Mouse (Mus musculus) hematopoietic multipotent progenitor cell, adult 10-12 weeks (in vitro differentiated cells): ENCODE measurements around the gene Pcgf1. TPM values are rescaled to one million over a fixed set of nuclear protein-coding genes. Genes with fewer than 3 reads are reported as not detected.

Source experiments
- polyA plus RNA-seq: library from polyadenylated mRNA; stranded (reverse); fragments of >175 nt; gene quantifications from 2 replicates; pipeline ENCODE4 v1.2.3, GENCODE M21; 2012; ENCODE audit warnings: low replicate concordance

The Pcgf1 gene
- 7.9 and 13.4 TPM in 2 replicates for polyA plus RNA-seq

GRCm38 (mm10) chr6:83077630-83078323 is at the start of gene Pcgf1:
Gene Pcgf1 (plus strand): TSS chr6:83077869.

GRCm38 (mm10) chr6:83033249-83034185 is 44.2 kb upstream of the Pcgf1 start, which contains the start of the genes Dok1 and Loxl3:
Gene Dok1 (minus strand): TSS chr6:83033471.
Gene Loxl3 (plus strand): TSS chr6:83034173.

GRCm38 (mm10) chr6:83054074-83054851 is 23.4 kb upstream of the Pcgf1 start, which contains the start of gene Aup1:
Gene Aup1 (plus strand): TSS chr6:83054521.

GRCm38 (mm10) chr6:83054871-83055431 is 22.7 kb upstream of the Pcgf1 start, which contains the start of gene Htra2:
Gene Htra2 (minus strand): TSS chr6:83055273.

GRCm38 (mm10) chr6:83057790-83058189 is 19.9 kb upstream of the Pcgf1 start, which contains the start of gene Dqx1:
Gene Dqx1 (plus strand): TSS chr6:83057844.

GRCm38 (mm10) chr6:83070247-83070310 is 7.6 kb upstream of the Pcgf1 start, which contains the start of gene Tlx2:
Gene Tlx2 (minus strand): TSS chr6:83070293.

GRCm38 (mm10) chr6:83086121-83087035 is 8.7 kb downstream of the Pcgf1 start, which contains the start of gene Lbx2:
Gene Lbx2 (plus strand): TSS chr6:83086367.

GRCm38 (mm10) chr6:83101316-83101687 is 23.6 kb downstream of the Pcgf1 start, which contains the start of the genes Ccdc142 and Gm42688:
Gene Ccdc142 (plus strand): TSS chr6:83101601.
Gene Gm42688 (plus strand): TSS chr6:83101617.

GRCm38 (mm10) chr6:83108762-83109668 is 31.3 kb downstream of the Pcgf1 start, which contains the start of gene Mrpl53:
Gene Mrpl53 (plus strand): TSS chr6:83109040.

GRCm38 (mm10) chr6:83115011-83115671 is 37.5 kb downstream of the Pcgf1 start, which contains the start of gene Mogs:
Gene Mogs (plus strand): TSS chr6:83115496.

GRCm38 (mm10) chr6:83120930-83121862 is 43.5 kb downstream of the Pcgf1 start, which contains the start of gene Wbp1:
Gene Wbp1 (minus strand): TSS chr6:83121559.

GRCm38 (mm10) chr6:83125331-83125730 is 47.7 kb downstream of the Pcgf1 start, which contains the start of gene Ino80b:
Gene Ino80b (minus strand): TSS chr6:83125431.

Other genes with a start within 250 kb of the Pcgf1 start
- gene Sema4f, start 138.1 kb upstream of the Pcgf1 start, polyA plus RNA-seq, result 5.5 and 9.5 TPM in 2 replicates
- gene M1ap, start 131.0 kb upstream of the Pcgf1 start, polyA plus RNA-seq, result 2.0 and 5.3 TPM in 2 replicates
- gene Dok1, start 44.4 kb upstream of the Pcgf1 start, polyA plus RNA-seq, result 102 and 131 TPM in 2 replicates
- gene Loxl3, start 43.7 kb upstream of the Pcgf1 start, polyA plus RNA-seq, result 0.51 and 1.7 TPM in 2 replicates
- 1,215 and 2,402 TPM in 2 replicates for gene Aup1, start 23.3 kb upstream of the Pcgf1 start, polyA plus RNA-seq
- gene Htra2, start 22.6 kb upstream of the Pcgf1 start, polyA plus RNA-seq, result 35.3 and 41.7 TPM in 2 replicates
- 0.97 and 1.3 TPM in 2 replicates for gene Dqx1, start 20.0 kb upstream of the Pcgf1 start, polyA plus RNA-seq
- 0.25 TPM in 1 of 2 replicates, not detected in the other for gene Tlx2, start 7.6 kb upstream of the Pcgf1 start, polyA plus RNA-seq
- 0.28 and 0.51 TPM in 2 replicates for gene Lbx2, start 8.5 kb downstream of the Pcgf1 start, polyA plus RNA-seq
- gene Ccdc142, start 23.7 kb downstream of the Pcgf1 start, polyA plus RNA-seq, result 12.7 and 12.8 TPM in 2 replicates
- 3.6 and 7.5 TPM in 2 replicates for gene Gm42688, start 23.7 kb downstream of the Pcgf1 start, polyA plus RNA-seq
- 22.8 and 39.1 TPM in 2 replicates for gene Mrpl53, start 31.2 kb downstream of the Pcgf1 start, polyA plus RNA-seq
- 89.6 and 121 TPM in 2 replicates for gene Mogs, start 37.6 kb downstream of the Pcgf1 start, polyA plus RNA-seq
- gene Wbp1, start 43.7 kb downstream of the Pcgf1 start, polyA plus RNA-seq, result 58.0 and 86.2 TPM in 2 replicates
- 132 and 369 TPM in 2 replicates for gene Ino80b, start 47.6 kb downstream of the Pcgf1 start, polyA plus RNA-seq
- gene Rtkn, start 57.6 kb downstream of the Pcgf1 start, polyA plus RNA-seq, result 2.3 and 7.8 TPM in 2 replicates
- 0.18 and 0.59 TPM in 2 replicates for gene Wdr54, start 78.5 kb downstream of the Pcgf1 start, polyA plus RNA-seq
- 0.06 and 0.30 TPM in 2 replicates for gene 1700003E16Rik, start 78.5 kb downstream of the Pcgf1 start, polyA plus RNA-seq
- 222 and 899 TPM in 2 replicates for gene Dctn1, start 88.1 kb downstream of the Pcgf1 start, polyA plus RNA-seq
- gene Slc4a5, start 142.0 kb downstream of the Pcgf1 start, polyA plus RNA-seq, result 0.34 and 0.66 TPM in 2 replicates
- 6.2 and 9.7 TPM in 2 replicates for gene Mthfd2, start 248.0 kb downstream of the Pcgf1 start, polyA plus RNA-seq
- 146 and 421 TPM in 2 replicates for gene Mob1a, start 248.1 kb downstream of the Pcgf1 start, polyA plus RNA-seq